Mouse (Mus musculus): ENCODE results near the gene Nedd4.

Gene Nedd4

GRCm38 (mm10) chr9:72782121-72782520 is 120.0 kb downstream of the Nedd4 start:
- no peak for DNase-seq (ENCODE audit: extremely low spot score, low read depth, low spot score)

GRCm38 (mm10) chr9:72787732-72788131 is 125.6 kb downstream of the Nedd4 start:
- no peak for DNase-seq (ENCODE audit: extremely low spot score, low read depth, low spot score)

- DNase-seq (ENCODE audit: extremely low spot score, low read depth, low spot score), result no peak
Measured at GRCm38 (mm10) chr9:72790530-72791212, 128.5 kb downstream of the Nedd4 start.

- DNase-seq (ENCODE audit: extremely low spot score, low read depth, low spot score), result no peak
Measured at GRCm38 (mm10) chr9:72791213-72791582, 129.1 kb downstream of the Nedd4 start.

DNA sequence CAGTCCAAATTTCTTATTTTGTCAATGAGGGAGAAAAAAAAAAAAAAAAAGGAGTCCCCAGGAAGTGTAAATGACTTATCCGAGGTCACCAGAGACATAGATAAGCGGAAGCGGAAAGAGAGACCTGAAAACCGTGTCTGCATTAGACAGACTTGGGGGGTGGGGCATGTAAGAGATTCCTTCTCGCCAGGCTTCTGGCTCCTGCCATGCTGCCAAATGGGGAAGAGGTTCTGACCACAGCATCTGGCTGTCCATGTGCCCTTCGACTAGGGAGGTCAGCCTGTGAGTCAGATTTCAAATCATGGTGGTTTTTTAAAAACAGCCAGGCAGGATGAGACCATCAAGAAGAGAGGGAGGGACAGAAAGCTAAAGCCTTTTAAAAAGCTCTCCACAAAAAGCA is 129.5 kb downstream of the Nedd4 start:
- no peak for DNase-seq (ENCODE audit: extremely low spot score, low read depth, low spot score)

DNA sequence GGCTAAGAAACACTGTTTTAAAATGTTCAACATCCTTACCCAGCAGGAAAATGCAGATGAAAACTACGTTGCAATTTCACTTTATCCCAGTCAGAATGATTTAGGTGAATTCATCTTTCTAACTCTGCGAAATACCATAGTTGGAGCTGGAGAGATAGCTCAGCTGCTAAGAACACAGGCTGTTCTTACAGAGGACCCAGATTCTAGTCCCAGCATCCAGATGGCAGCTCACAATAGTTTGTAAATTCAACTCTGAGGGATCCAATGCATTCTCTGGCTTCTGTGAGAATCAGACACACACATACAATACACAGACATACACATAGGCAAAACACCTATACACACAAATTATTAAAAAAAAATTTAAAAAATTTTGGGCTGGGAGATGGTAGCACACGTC is 133.1 kb downstream of the Nedd4 start:
- DNase-seq (ENCODE audit: extremely low spot score, low read depth, low spot score), result no peak

- no peak for DNase-seq (ENCODE audit: extremely low spot score, low read depth, low spot score)
Measured at GRCm38 (mm10) chr9:72797136-72797621, 135.0 kb downstream of the Nedd4 start.
